Mouse (Mus musculus): ENCODE data around the gene Cep44. TPM values are rescaled to one million over a fixed set of nuclear protein-coding genes. Genes with fewer than 3 reads are reported as not detected.

Gene Cep44
- polyA plus RNA-seq, 1 experiment, result 34.5 TPM

DNA sequence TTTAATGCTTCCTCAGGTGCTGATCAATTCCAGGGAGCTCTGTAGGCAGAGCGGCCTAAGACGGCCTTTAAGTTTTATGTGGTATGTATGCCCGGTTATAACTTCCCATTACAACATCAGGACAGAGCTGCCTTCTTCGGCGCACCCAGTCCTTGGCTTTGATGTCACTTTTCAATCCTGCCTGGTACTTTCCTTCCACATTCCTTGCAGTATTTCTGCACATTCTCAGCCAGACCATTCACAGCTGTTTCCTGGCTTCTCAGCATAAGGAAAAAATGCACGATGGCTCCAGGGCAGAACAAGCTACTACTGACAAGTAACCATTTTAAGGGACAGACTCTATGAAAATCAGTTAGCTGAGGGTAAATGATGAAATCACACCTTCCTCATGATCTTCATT lies 22.0 kb downstream of the Cep44 start:
- TF ChIP-seq CTCF (IDR thresholded peaks at IDR 0.05; ENCODE audit: control insufficient read depth, insufficient read depth, insufficient replicate concordance, low read depth, low read length) (no peak), POLR2A (IDR thresholded peaks at IDR 0.05; ENCODE audit: control insufficient read depth, low read depth, low read length) (no peak)
- no peaks in the 10 kb centered on the region for H3K36me3 ChIP-seq (ENCODE audit: control insufficient read depth, insufficient read depth, low read length)
- no peaks in the 10 kb centered on the region for H3K27me3 ChIP-seq (ENCODE audit: control insufficient read depth, insufficient read depth, low read length)
- H3K27ac ChIP-seq (ENCODE audit: control insufficient read depth, insufficient read depth, low read depth, low read length), result no peak overlapping the region
- no peaks in the 10 kb centered on the region for H3K4me1 ChIP-seq (ENCODE audit: control insufficient read depth, insufficient read depth, low read length)
- H3K4me3 ChIP-seq (ENCODE audit: control insufficient read depth, low read depth, low read length), result no peak overlapping the region

DNA sequence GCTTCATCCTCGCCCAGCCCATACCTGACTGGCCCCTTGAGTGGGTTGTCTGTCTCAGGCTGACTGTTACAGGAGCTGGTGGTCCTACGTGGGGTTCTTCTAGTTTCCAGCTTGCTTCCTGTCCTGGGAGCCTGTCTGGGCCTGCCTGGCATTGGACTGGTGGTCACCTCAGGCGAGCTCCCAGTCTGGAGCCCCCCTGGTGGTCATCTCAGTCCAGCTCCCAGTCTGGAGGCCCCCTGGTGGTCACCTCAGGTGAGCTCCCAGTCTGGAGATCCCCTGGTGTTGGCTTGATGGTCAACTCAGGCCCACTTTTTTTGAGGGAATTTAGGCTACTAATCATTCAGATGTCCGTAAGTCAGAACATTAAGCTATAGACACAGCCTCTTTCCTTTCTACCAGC lies 29.8 kb downstream of the Cep44 start:
- TF ChIP-seq CTCF (IDR thresholded peaks at IDR 0.05; ENCODE audit: control insufficient read depth, insufficient read depth, insufficient replicate concordance, low read depth, low read length) (no peak), POLR2A (IDR thresholded peaks at IDR 0.05; ENCODE audit: control insufficient read depth, low read depth, low read length) (no peak)

DNA sequence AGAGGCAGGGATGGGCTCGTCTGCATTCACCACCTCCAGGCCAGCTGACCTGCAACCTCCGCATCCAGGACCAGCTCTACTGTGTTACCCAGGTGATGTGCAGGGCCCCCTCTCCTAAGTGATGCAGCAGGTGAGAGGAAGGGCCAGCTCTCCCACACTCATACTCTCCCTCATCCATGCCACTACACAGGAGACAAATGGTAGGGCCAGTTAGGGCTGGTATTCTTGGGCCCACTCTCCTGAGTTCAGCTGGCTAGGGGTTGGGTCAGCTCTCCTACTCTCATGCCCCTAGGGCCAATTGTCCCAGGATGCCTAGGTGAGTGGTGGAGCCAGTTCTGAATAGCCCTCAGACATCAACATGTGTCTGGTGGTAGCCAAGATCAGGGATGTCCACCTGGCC lies 30.6 kb downstream of the Cep44 start:
- TF ChIP-seq CTCF (IDR thresholded peaks at IDR 0.05; ENCODE audit: control insufficient read depth, insufficient read depth, insufficient replicate concordance, low read depth, low read length), result no peak
- H3K27me3 ChIP-seq (ENCODE audit: control insufficient read depth, insufficient read depth, low read length), result no peaks in the 10 kb centered on the region
- H3K27ac ChIP-seq (ENCODE audit: control insufficient read depth, insufficient read depth, low read depth, low read length), result no peak overlapping the region
- H3K36me3 ChIP-seq (ENCODE audit: control insufficient read depth, insufficient read depth, low read length), result no peaks in the 10 kb centered on the region
- no peaks in the 10 kb centered on the region for H3K4me1 ChIP-seq (ENCODE audit: control insufficient read depth, insufficient read depth, low read length)
- H3K4me3 ChIP-seq (ENCODE audit: control insufficient read depth, low read depth, low read length), result no peak overlapping the region

More for the DNA sequence above, 29.8 kb downstream of the Cep44 start:
- H3K27ac ChIP-seq (ENCODE audit: control insufficient read depth, insufficient read depth, low read depth, low read length), result no peak overlapping the region
- H3K36me3 ChIP-seq (ENCODE audit: control insufficient read depth, insufficient read depth, low read length), result no peaks in the 10 kb centered on the region
- H3K4me1 ChIP-seq (ENCODE audit: control insufficient read depth, insufficient read depth, low read length), result no peaks in the 10 kb centered on the region
- no peaks in the 10 kb centered on the region for H3K27me3 ChIP-seq (ENCODE audit: control insufficient read depth, insufficient read depth, low read length)
- H3K4me3 ChIP-seq (ENCODE audit: control insufficient read depth, low read depth, low read length), result no peak overlapping the region

DNA sequence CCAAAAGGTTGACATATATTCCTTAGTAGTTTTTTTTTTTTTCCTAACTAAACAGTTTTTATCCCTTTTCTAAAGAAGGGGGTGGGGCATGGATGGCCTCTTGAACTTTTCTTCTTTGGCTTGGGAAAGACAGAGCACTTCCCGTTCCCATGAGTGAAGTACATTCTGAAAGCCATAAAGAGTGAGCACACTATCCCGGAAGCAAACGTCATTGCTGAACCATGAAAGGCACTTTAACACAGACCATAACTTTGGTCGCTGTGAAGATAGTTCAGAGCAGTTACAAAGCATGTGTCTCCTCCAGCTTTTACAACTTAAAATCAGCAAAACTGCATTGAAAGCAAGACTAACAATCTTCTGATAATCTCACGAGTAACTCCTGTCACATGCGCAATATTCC lies 32.0 kb downstream of the Cep44 start:
- no peak overlapping the region for H3K27ac ChIP-seq (ENCODE audit: control insufficient read depth, insufficient read depth, low read depth, low read length)
- TF ChIP-seq POLR2A (IDR thresholded peaks at IDR 0.05; ENCODE audit: control insufficient read depth, low read depth, low read length), result no peak
- TF ChIP-seq CTCF (IDR thresholded peaks at IDR 0.05; ENCODE audit: control insufficient read depth, insufficient read depth, insufficient replicate concordance, low read depth, low read length), result no peak
- H3K27me3 ChIP-seq (ENCODE audit: control insufficient read depth, insufficient read depth, low read length), result no peaks in the 10 kb centered on the region
- H3K36me3 ChIP-seq (ENCODE audit: control insufficient read depth, insufficient read depth, low read length), result no peaks in the 10 kb centered on the region
- no peak overlapping the region for H3K4me3 ChIP-seq (ENCODE audit: control insufficient read depth, low read depth, low read length)
- no peaks in the 10 kb centered on the region for H3K4me1 ChIP-seq (ENCODE audit: control insufficient read depth, insufficient read depth, low read length)

DNA sequence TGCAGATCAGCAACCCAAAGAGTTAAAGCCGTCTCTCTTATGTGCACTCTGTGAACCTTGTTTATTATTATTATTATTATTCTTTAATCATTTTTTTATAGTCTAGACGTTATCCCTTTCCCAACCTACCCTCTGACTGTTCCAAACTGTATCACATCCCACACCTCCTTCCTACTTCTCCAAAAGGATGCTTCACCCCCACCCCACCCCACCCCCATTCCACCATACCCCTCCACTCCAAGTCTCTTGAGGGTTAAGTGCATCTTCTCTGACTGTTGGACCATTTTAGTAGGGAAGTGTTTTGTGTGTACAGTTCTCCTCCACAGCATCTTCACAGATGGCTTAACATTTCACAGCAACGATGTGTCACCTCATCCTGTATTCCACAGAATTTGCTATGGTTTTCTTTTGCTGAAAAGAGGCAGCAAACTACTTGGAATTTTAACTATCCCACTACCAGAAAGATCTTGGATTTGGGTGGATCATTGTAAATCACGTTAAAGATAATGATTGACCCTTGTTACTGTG lies 41.8 kb downstream of the Cep44 start:
- Histone ChIP-seq H3K27me3 (ENCODE audit: control insufficient read depth, insufficient read depth, low read length) (no peaks in the 10 kb centered on the region), H3K4me3 (ENCODE audit: control insufficient read depth, low read depth, low read length) (no peak overlapping the region), H3K4me1 (ENCODE audit: control insufficient read depth, insufficient read depth, low read length) (no peaks in the 10 kb centered on the region), H3K27ac (ENCODE audit: control insufficient read depth, insufficient read depth, low read depth, low read length) (no peak overlapping the region), H3K36me3 (ENCODE audit: control insufficient read depth, insufficient read depth, low read length) (no peaks in the 10 kb centered on the region)
- TF ChIP-seq CTCF (IDR thresholded peaks at IDR 0.05; ENCODE audit: control insufficient read depth, insufficient read depth, insufficient replicate concordance, low read depth, low read length) (no peak), POLR2A (IDR thresholded peaks at IDR 0.05; ENCODE audit: control insufficient read depth, low read depth, low read length) (no peak)

DNA sequence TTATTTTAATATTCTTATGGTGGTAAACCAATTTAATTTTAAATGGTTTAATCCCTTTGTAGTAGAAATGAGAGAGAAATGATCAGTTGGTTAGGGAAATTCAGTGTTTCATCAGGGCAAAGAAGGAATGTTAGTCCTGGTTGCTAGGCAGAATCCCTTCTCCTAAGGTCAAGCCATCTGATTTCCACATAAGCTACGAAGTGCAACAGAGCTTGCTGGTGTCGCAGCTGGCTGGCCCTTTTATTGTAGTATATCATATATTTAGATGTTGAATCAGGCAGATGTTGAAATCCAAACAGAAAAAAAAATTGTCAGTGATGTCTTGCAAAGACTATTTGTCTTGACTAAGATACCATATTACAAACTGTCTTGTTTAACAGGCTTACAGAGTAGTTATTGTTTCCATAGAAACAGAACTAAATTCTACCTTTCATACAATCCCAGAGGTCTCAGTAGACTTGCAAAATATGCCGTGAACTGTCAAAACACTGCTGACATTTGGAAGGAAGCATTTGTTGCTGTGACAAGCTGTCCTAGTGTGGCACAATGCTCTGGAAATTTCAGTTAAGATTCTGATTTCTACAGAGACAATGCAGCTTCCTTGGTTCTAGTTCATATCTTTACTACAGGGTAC lies 42.4 kb downstream of the Cep44 start:
- no peak overlapping the region for H3K4me3 ChIP-seq (ENCODE audit: control insufficient read depth, low read depth, low read length)

DNA sequence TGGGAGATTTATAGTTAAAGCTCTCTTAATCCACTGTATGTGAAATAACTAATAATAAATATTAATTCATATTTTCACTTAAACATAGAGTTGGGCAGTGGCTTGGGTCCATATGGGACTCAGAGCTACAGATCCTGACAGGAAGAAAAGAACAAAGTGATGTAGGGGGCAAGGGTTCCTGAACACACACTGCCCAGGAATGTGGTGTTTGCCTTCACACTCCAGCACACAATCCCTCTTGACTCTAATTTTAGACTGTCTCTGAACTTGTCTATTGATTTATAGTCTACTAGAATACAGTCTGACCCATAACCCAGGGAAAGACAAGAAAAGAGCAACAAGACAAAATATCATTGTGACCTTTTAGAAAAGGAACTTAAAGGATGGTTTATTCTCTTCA lies 48.9 kb downstream of the Cep44 start:
- H3K4me3 ChIP-seq (ENCODE audit: control insufficient read depth, low read depth, low read length), result no peak overlapping the region

More for the DNA sequence above, 42.4 kb downstream of the Cep44 start:
- no peak overlapping the region for H3K27ac ChIP-seq (ENCODE audit: control insufficient read depth, insufficient read depth, low read depth, low read length)
- no peaks in the 10 kb centered on the region for H3K36me3 ChIP-seq (ENCODE audit: control insufficient read depth, insufficient read depth, low read length)
- H3K27me3 ChIP-seq (ENCODE audit: control insufficient read depth, insufficient read depth, low read length), result no peaks in the 10 kb centered on the region
- TF ChIP-seq POLR2A (IDR thresholded peaks at IDR 0.05; ENCODE audit: control insufficient read depth, low read depth, low read length), result no peak
- no peak for TF ChIP-seq CTCF (IDR thresholded peaks at IDR 0.05; ENCODE audit: control insufficient read depth, insufficient read depth, insufficient replicate concordance, low read depth, low read length)
- no peaks in the 10 kb centered on the region for H3K4me1 ChIP-seq (ENCODE audit: control insufficient read depth, insufficient read depth, low read length)

More for the DNA sequence above, 48.9 kb downstream of the Cep44 start:
- Histone ChIP-seq H3K36me3 (ENCODE audit: control insufficient read depth, insufficient read depth, low read length) (no peaks in the 10 kb centered on the region), H3K4me1 (ENCODE audit: control insufficient read depth, insufficient read depth, low read length) (no peaks in the 10 kb centered on the region), H3K27me3 (ENCODE audit: control insufficient read depth, insufficient read depth, low read length) (no peaks in the 10 kb centered on the region), H3K27ac (ENCODE audit: control insufficient read depth, insufficient read depth, low read depth, low read length) (no peak overlapping the region)
- TF ChIP-seq CTCF (IDR thresholded peaks at IDR 0.05; ENCODE audit: control insufficient read depth, insufficient read depth, insufficient replicate concordance, low read depth, low read length) (no peak), POLR2A (IDR thresholded peaks at IDR 0.05; ENCODE audit: control insufficient read depth, low read depth, low read length) (no peak)

All from testis, adult 2 months (tissue).